Mouse (Mus musculus) embryonic stem cell, embryonic (primary cell): ENCODE results near the gene Cul9.

Source experiments
- CTCF ChIA-PET, 4 experiments: fragments of 300-600 bp in 2 of 4; fragments of 350-600 bp in 2 of 4; sonication (Branson Sonifier 250); formaldehyde crosslinking; loops; one replicate each; lab custom pipeline; 2022; ENCODE audit warnings: inconsistent platforms in 2 of 4; lab: Charles Lee
- POLR2A ChIA-PET, 4 experiments: fragments of 300-600 bp in 2 of 4; fragments of 350-600 bp in 2 of 4; sonication (Branson Sonifier 250); formaldehyde crosslinking; loops; one replicate each; lab custom pipeline; 2022; ENCODE audit warnings: antibody characterized with exemption in 4 of 4, inconsistent platforms in 1 of 4; lab: Charles Lee

Gene Cul9

DNA sequence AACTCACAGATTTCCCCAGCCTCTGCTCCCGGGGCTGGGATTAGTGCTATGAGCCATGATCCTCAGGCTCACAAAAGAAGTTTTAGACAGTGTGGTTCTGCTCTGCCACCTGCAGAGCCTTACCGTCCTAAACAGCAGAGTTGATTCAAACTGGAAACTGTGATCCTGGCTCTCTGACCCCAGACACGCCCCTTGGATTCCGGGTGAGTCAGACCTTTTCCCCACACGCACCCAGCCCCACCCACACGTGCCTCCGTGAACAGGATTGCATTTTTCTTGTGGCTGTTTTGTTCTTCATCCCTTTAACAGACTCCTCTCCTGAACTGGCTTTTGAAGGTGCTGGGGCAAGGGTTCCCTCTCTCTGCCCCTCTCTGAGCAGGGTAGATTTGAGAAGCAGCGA lies 48.2 kb downstream of the Cul9 start:
- ChIA-PET POLR2A (interaction anchor here in 1 of 4 experiments (0.9 kb wide), 1 partner anchor 22 kb away, joined by 3 read pairs; no protein-coding TSS in a partner anchor), CTCF (no interaction called here)

DNA sequence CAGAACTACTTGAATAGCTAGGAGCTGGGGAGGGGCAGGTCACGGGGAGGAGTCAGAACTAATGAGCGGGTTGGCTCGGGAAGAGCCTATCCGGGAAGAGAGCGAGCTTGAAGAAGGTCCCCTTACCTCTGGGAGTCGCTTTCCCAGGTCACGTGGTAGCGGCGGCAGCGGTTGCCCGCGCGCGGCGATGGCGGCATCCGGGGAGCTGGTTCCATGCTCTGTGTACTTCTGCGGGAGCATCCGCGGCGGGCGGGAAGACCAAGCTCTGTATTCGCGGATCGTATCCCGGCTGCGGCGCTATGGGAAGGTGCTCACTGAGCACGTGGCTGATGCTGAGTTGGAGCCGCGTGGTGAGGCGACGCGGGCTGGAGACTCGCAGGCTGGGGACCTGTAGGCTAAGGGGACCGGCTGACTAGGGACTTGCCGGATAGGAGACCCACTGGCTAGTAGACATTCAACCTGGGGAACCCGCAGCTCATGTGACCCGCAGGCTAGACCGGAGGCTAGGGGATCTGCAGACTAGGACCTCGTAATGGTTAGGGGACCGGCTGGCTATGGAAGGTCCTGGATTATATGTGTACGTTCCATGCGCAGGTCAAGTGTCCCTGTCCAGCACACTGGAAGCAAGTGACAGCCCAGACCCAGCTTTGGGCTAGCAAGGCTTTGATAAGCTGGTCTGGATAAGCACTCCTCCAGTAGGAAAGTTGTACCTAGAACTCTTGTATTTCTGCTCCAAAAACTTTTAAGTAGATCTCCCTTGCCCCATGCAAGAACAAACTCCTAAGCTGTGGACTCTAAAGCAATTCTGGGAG lies 49.4 kb downstream of the Cul9 start, which contains the start of gene Dnph1:
Dnph1 (plus strand) TSS at position 89 of the 812 bp plus-strand sequence.
- ChIA-PET CTCF (interaction anchor here in 3 of 4 experiments (0.5 to 2.3 kb wide), 13 partner anchors 10 to 227 kb away, joined by 3 to 11 read pairs (median 5); partner anchors contain the start of gene Ppp2r5d (in 1 of the 3)), POLR2A (interaction anchor here (0.5 to 3.0 kb wide), 53 partner anchors 8 to 423 kb away, joined by 3 to 23 read pairs (median 4); partner anchors contain the start of genes Ttbk1 (in 3 of the 4), Abcc10 (in 1 of the 4), Cul9 (in 1 of the 4) and Gtpbp2 (in 1 of the 4))

DNA sequence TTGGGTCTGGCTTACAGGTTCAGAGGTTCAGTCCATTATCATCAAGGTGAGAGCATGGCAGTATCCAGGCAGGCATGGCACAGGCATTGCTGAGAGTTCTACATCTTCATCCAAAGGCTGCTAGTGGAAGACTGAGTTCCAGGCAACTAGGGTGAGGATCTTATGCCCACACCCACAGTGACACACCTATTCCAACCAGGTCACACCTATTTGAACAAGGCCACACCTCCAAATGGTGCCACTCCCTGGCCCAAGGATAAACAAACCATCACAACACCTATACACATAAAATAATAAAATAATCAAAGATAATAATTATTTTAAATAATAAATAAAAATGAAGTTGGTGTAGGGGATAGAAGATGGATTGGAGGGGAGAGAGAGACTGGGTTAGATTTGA lies 50.1 kb downstream of the Cul9 start:
- ChIA-PET POLR2A (interaction anchor here in 3 of 4 experiments (0.5 to 3.0 kb wide), 46 partner anchors 7 to 422 kb away, joined by 3 to 23 read pairs (median 5); partner anchors contain the start of genes Ttbk1 (in 3 of the 3), Abcc10 (in 1 of the 3), Cul9 (in 1 of the 3) and Gtpbp2 (in 1 of the 3)), CTCF (interaction anchor here in 2 of 4 experiments (0.6 to 2.3 kb wide), 9 partner anchors 11 to 209 kb away, joined by 3 to 11 read pairs (median 5); partner anchors contain the start of gene Ppp2r5d (in 1 of the 2))

DNA sequence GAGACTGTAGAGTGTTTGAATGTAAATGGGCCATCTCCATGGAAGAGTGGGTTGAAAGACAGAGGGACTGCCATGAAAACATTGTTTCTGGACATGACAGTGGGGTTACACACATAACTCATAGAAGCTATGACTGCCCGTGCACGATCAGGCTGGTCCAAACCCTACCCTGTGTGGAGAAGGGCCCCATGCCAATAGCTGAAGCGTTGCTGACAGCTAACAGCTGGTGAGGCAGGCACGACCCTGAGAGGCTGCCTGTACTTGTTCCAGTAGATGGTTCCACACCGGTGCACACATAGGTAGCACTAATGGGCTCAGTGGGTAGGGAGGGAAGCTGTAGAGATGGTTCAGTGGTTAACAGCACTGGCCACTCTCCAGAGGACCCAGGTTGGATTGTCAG lies 50.7 kb downstream of the Cul9 start:
- CTCF ChIA-PET = interaction anchor here in 1 of 4 experiments (2.3 kb wide), 1 partner anchor 59 kb away, joined by 11 read pairs; no protein-coding TSS in a partner anchor
- POLR2A ChIA-PET = interaction anchor here in 2 of 4 experiments (1.3 to 3.0 kb wide), 5 partner anchors 8 to 24 kb away, joined by 5 to 23 read pairs (median 6); partner anchors contain the start of gene Ttbk1 (in 2 of the 2)

DNA sequence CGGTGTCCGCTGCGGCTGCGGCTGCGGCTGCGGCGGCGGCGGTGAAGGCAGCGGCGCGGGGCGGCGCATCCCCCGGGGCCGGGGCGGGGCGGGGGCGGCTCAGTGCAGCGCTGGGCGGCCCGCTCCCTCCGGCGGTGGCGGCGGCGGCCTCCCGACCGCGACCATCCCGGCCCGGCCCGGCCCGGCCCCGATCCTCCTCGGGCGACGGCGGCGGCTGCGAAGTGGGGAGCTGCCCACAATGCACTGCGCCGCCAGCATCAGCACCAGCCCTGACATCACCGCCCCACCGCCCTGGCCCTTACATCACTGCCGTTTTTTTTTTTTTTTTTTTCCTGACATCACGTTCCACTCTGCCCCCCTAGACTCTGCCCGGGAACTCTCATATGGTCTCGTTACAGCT lies 58.8 kb downstream of the Cul9 start, which contains the start of gene Ttbk1:
Ttbk1 (minus strand) TSS at position 245 of the 400 bp plus-strand sequence.
- POLR2A ChIA-PET = interaction anchor here in 3 of 4 experiments (0.6 to 4.9 kb wide), 6 partner anchors 8 to 293 kb away, joined by 3 to 23 read pairs (median 4); partner anchors contain the start of gene Dnph1 (in 3 of the 3)
- CTCF ChIA-PET = interaction anchor here in 2 of 4 experiments (0.6 to 0.7 kb wide), 3 partner anchors 24 to 202 kb away, joined by 3 to 5 read pairs (median 3); no protein-coding TSS in a partner anchor

DNA sequence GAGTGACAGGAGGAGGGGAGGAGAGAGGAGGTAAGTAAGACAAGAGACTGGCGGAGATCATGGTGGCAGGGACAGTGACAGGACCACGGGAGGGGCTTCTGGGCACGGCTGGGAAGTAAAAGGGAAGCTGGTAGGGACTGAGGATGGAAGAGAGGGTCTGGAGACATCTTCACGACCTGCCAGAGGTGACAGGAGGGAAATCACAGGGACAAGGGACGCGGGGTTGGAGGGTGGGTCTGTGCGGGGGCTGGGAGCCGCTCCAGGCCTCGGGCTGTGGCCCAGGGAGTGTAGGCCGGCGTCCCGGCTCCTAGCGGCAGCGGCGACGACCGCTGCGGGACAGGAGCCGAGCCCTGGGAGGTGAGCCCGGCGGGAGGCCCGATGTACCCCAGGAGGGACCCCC lies 59.2 kb downstream of the Cul9 start:
- ChIA-PET CTCF (interaction anchor here (0.6 to 1.5 kb wide), 8 partner anchors 10 to 674 kb away, joined by 3 to 5 read pairs (median 4); partner anchors contain the start of gene Dnph1 (in 1 of the 4)), POLR2A (interaction anchor here in 3 of 4 experiments (0.6 to 4.9 kb wide), 8 partner anchors 9 to 292 kb away, joined by 3 to 23 read pairs (median 4); partner anchors contain the start of gene Dnph1 (in 3 of the 3))

DNA sequence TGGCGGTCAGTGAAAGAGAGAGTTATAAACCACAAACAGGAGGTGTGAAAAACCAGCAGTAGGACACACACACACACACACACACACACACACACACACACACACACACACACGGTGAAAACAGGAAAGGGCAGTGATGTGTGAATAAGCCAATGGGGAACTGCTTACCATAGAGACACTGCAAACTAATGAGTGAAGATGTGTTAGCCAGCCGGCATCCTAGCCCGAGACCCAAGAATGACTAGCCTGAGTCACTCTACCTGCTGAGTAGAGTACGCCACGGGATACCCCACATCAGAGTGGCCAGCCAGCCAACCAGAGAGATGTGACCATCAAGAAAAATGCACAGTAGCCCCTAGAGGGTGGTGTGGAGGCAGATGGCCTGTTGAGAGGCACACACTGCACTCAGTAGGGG lies 61.7 kb downstream of the Cul9 start:
- CTCF ChIA-PET = interaction anchor here (0.5 to 1.9 kb wide), 13 partner anchors 12 to 1082 kb away, joined by 3 to 8 read pairs (median 4); partner anchors contain the start of gene Dnph1 (in 1 of the 4)
- POLR2A ChIA-PET = interaction anchor here in 3 of 4 experiments (0.5 to 4.9 kb wide), 16 partner anchors 12 to 522 kb away, joined by 3 to 23 read pairs (median 4); partner anchors contain the start of gene Dnph1 (in 3 of the 3)

DNA sequence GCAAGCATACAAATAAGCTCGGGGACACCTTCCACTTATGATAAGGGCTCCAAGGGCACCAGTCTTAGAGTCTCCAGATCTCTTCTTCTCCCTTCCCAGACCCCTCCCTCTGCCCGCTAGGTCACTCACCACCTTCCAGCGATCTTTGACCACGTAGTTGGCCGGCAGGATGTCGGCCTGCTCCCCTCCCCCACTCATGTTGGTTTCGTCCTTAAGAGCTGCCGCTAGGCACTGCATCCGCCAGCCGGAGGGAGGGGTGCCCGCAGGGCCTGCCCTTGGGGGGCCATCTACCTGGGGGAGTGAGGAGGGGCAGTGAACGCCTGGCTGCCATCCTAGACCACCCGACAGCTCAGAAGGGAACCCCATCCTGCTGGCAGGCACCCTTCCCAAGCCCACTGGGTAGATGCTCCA lies 62.2 kb downstream of the Cul9 start:
- CTCF ChIA-PET = interaction anchor here (0.5 to 1.9 kb wide), 12 partner anchors 13 to 1081 kb away, joined by 3 to 8 read pairs (median 4); partner anchors contain the start of gene Dnph1 (in 1 of the 4)
- POLR2A ChIA-PET = interaction anchor here in 3 of 4 experiments (0.5 to 4.9 kb wide), 16 partner anchors 12 to 179 kb away, joined by 3 to 23 read pairs (median 3); partner anchors contain the start of gene Dnph1 (in 3 of the 3)

DNA sequence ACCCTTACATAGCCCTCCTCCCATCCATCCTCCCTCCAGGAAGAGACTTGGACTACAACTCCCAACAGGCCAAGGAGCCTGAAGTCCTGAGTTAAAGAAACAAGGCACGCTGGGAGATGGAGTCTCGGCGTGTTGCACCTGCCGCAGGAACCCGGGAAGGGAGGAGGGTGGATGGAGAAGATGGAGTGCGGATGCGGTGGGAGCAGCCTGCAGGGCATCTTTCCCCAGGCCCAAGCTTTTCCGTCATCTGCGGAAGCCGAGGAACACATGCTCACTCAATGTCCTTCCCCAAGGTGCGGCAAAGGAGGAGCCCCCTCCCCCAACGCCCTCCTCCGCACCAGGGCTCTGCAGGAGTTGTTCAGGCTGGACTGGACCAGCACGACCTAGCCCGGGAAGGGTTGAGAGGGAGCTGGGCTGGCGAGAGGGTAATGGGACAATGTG lies 62.6 kb downstream of the Cul9 start:
- CTCF ChIA-PET = interaction anchor here in 3 of 4 experiments (0.5 to 1.9 kb wide), 9 partner anchors 13 to 548 kb away, joined by 4 to 8 read pairs (median 5); partner anchors contain the start of gene Dnph1 (in 1 of the 3)

DNA sequence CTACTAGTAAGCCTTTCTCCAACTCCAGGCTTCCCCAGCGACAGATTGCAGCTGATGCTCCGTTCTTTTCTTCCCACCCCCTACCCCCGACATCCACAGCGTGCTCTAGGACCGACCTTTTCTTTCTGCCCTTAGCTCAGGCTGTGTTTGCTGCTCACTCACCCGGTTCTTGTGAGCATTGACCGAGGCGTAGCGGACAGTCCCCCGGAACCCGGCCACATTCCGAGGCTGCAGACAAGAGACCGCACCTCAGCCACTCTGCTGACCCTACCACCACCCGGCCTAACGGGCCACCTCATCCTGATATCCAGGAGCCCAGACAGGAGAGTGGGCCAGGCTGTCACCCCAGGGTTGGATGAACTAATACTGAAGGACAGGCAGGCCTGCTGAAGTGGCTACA lies 68.9 kb downstream of the Cul9 start:
- POLR2A ChIA-PET = interaction anchor here in 1 of 4 experiments (0.6 kb wide), 1 partner anchor 14 kb away, joined by 3 read pairs; no protein-coding TSS in a partner anchor

More for the DNA sequence above, 62.6 kb downstream of the Cul9 start:
- POLR2A ChIA-PET = interaction anchor here in 3 of 4 experiments (0.5 to 4.9 kb wide), 13 partner anchors 12 to 167 kb away, joined by 3 to 23 read pairs (median 3); partner anchors contain the start of gene Dnph1 (in 3 of the 3)

DNA sequence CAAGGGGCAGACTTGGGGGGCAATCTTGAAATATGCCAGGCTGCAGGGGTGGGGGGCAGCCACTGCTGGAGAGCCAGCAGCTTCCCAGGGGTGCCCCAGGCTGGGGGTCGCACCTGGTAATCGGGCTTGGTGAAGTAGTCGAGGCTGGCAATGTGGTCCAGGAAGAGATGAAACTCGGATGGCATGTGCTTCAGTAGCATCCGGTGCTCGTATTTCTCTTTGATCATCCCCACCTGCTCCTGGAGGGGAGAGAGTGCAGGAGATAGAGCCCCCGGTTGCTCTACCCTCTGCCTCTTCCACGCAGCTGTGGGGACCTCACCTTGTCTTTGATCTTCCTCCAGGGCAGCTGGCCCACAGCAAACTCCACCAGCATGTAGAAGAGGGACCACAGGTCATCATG lies 69.6 kb downstream of the Cul9 start:
- ChIA-PET POLR2A (no interaction called here), CTCF (interaction anchor here in 1 of 4 experiments (1.0 kb wide), 1 partner anchor 19 kb away, joined by 3 read pairs; no protein-coding TSS in a partner anchor)

More for the DNA sequence above, 68.9 kb downstream of the Cul9 start:
- CTCF ChIA-PET = interaction anchor here in 1 of 4 experiments (1.0 kb wide), 1 partner anchor 20 kb away, joined by 3 read pairs; no protein-coding TSS in a partner anchor

DNA sequence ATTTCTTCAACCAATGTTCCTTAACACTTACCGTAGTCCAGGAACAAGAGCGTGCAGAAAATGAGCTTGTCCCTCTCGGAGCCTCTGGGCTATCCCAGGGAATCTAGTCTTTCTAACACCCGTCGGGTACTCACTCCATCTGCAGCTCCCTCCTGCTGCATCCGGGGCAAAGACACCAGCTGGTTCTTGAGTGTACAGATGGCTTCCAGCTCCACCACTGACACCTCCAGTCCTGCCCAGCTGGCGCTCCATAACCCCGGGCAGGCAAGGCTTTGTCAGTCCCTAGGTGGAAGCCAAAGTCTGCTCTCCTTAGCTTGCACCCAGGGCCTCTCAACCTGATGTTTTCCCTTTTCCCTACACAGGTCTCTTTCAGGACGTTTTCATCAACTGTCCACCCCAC lies 78.4 kb downstream of the Cul9 start:
- POLR2A ChIA-PET = interaction anchor here in 2 of 4 experiments (0.9 to 1.3 kb wide), 2 partner anchors 10 kb away, joined by 3 to 4 read pairs; no protein-coding TSS in a partner anchor
- CTCF ChIA-PET = interaction anchor here in 2 of 4 experiments (0.6 to 0.8 kb wide), 3 partner anchors 10 to 180 kb away, joined by 3 to 4 read pairs (median 3); no protein-coding TSS in a partner anchor

DNA sequence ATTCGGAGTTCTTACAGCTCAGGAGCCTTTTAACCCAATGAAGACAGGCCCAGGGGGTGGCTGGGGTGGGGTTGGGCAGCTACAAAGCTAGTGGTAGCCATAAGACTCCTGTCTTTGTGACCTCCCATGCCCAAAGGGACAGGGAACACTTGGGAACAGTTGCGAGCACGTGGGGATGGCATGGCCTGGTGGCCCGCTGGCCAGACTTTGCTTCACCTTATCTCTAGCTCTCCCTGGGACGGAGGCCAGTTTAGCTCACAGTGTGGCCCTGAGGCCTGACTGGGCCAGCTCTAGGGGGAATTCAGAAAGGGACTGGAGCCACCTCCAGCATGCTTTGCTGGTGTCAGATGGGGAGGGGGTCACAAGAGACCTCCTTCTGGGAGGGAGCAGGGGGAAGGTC lies 84.0 kb downstream of the Cul9 start:
- ChIA-PET POLR2A (interaction anchor here in 2 of 4 experiments (0.6 to 1.7 kb wide), 6 partner anchors 9 to 196 kb away, joined by 3 to 6 read pairs (median 4); partner anchors contain the start of gene Dnph1 (in 1 of the 2)), CTCF (interaction anchor here in 3 of 4 experiments (0.6 to 1.2 kb wide), 4 partner anchors 9 to 63 kb away, joined by 3 to 4 read pairs (median 3); partner anchors contain the start of gene Crip3 (in 1 of the 3))

DNA sequence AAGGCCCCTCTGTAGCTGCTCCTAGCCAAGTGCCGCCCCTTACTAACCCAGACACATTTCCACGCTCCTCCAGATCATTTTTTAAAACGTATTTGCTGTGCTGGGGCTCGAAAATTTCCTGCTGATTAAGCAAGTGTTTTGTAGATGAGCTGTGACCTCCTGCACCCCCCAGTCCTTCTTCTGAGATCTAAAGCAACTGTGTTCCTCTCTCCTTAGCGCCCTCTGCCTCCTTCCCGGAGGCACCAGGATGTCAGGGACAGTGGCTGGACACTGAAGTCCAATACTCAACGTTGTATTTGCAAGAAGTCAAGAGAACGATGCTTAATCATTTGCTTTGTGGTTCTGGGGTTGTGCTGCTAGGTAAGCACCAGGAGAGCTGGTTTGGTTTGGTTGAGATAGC lies 84.8 kb downstream of the Cul9 start:
- CTCF ChIA-PET = interaction anchor here (0.5 to 0.8 kb wide), 4 partner anchors 13 to 864 kb away, joined by 3 to 4 read pairs (median 3); no protein-coding TSS in a partner anchor
- POLR2A ChIA-PET = interaction anchor here in 3 of 4 experiments (0.5 to 1.7 kb wide), 8 partner anchors 8 to 387 kb away, joined by 3 to 6 read pairs (median 3); partner anchors contain the start of gene Dnph1 (in 1 of the 3)

DNA sequence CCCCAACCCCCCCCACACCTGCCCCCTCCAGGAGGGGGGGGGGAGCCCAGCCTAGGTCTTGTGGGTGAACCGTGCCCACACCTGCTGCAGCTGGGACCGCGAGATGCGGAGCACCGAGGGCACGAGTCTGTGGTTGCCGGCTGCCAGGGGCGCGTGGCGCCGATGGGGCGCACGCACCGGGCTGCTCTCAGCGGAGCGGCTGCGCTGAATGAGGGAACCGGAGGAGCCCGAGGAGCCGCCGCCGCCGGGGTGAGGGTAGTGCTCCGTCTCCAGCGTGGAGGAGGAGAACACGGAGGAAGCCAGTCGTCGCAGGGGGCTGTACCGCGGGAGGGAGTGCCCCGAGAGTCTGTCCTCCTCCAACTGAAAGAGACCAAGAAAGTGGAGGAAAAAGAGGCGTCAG lies 85.5 kb downstream of the Cul9 start:
- ChIA-PET POLR2A (interaction anchor here in 1 of 4 experiments (1.4 to 1.7 kb wide), 2 partner anchors 24 to 92 kb away, joined by 3 to 6 read pairs; no protein-coding TSS in a partner anchor), CTCF (no interaction called here)

DNA sequence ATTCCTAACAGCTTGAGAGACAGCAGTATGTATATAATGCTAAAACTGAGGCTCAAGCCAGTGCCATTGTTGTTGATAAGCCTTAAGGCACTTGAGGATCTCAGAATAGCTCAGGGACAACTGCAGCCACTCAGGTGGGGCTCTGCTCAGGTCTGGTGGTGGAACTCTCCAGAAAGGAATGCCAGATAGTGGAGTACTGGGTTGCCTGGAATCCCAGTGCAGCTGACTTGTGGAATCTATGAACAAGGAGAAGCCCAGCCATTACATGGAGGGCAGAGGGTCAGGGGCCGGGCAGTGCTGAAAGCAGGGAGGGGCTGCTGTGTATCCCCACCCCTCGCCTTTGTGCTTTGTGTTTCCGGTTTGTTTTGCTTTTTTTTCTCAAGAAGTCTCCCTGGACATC lies 87.7 kb downstream of the Cul9 start:
- ChIA-PET POLR2A (interaction anchor here in 3 of 4 experiments (0.7 to 2.0 kb wide), 8 partner anchors 9 to 130 kb away, joined by 3 to 6 read pairs (median 4); partner anchors contain the start of genes Abcc10 (in 1 of the 3), Crip3 (in 1 of the 3) and Dnph1 (in 1 of the 3)), CTCF (interaction anchor here (0.6 to 2.3 kb wide), 30 partner anchors 9 to 781 kb away, joined by 3 to 12 read pairs (median 4); partner anchors contain the start of genes Slc22a7 (in 2 of the 4), Crip3 (in 1 of the 4) and Dnph1 (in 1 of the 4))
